In genomic region chr15:96366176-96366963, GRCm38 (mm10) we compare ENCODE assay signal across 19 mouse cellular contexts.
DNase-seq lines count a peak whose midpoint lies in the region; ATAC-seq and TF ChIP-seq lines count a peak whose summit lies in the region.
"Had no signal": no experiment of that assay in that cellular context is flagged by ENCODE, and none has a peak within 500 bp of the region (broad histone marks: within the 10 kb centered on the region; RNA-seq: fewer than 3 reads in every experiment).

No protein-coding gene starts in this region.

- in situ Hi-C loops in Patski (cut with MboI; ENCODE audit: low pct_unique_long_range_greater_than_20kb): no loop called here

- 63% methylated on average over 11 of the region's 11 CpGs for WGBS in heart, postnatal 0 days

- H3K27ac ChIP-seq in heart, postnatal 0 days (ENCODE audit: low read depth): no peak overlapping the region
- H3K27ac ChIP-seq: embryonic facial prominence, embryonic 13.5 days; heart, embryonic 10.5 days; hindbrain, embryonic 10.5 days; hindbrain, embryonic 14.5 days; intestine, embryonic 15.5 days had no signal

- H3K36me3 ChIP-seq in heart, postnatal 0 days (replicated peaks; ENCODE audit: control insufficient read depth, insufficient read depth, low read length): peaks cover 91% of the 10 kb centered on the region

- TF ChIP-seq EP300 in heart, postnatal 0 days (IDR thresholded peaks at IDR 0.05; ENCODE audit: low read depth): no peak

- intact Hi-C loops in heart, postnatal 10 days (cut with DNase I): no loop called here
- intact Hi-C loops in left cerebral cortex, postnatal 36 days (cut with DNase I): no loop called here

- no peak for TF ChIP-seq CTCF in heart, postnatal 0 days (IDR thresholded peaks at IDR 0.05; ENCODE audit: low read depth)
- no peak for TF ChIP-seq CTCF in Patski (IDR thresholded peaks at IDR 0.05)

- DNase-seq in adrenal gland, adult 2 months: peak; percentile 61
- no peak for DNase-seq in adrenal gland, postnatal 25 days
- no peak for DNase-seq in heart, postnatal 0 days (ENCODE audit: low spot score)
- no peak for DNase-seq in heart, postnatal 10 days
- no peak for DNase-seq in Patski (ENCODE audit: low read depth, low spot score)
- DNase-seq in cerebellum, postnatal 36 days: no peak
- DNase-seq in left cerebral cortex, postnatal 36 days (ENCODE audit: low spot score in 2 of 2): no peak
- DNase-seq: cerebellum, adult 11-12 months; cerebellum, adult 9-10 months; cerebellum, postnatal 25 days; heart, adult 18-20 months; kidney, adult 18-20 months had no signal

- H3K4me2 ChIP-seq in heart, postnatal 0 days (ENCODE audit: low read depth, low read length): no peak overlapping the region
- H3K4me2 ChIP-seq: embryonic facial prominence, embryonic 13.5 days; hindbrain, embryonic 14.5 days; intestine, embryonic 15.5 days had no signal

- POLR2A ChIA-PET in Patski (lab: Charles Lee): interaction anchor here (0.8 kb wide), 1 partner anchor 83 kb away, joined by 5 read pairs; no protein-coding TSS in a partner anchor

- no peaks in the 10 kb centered on the region for H3K27me3 ChIP-seq in heart, postnatal 0 days (ENCODE audit: control insufficient read depth, insufficient read depth, low read length)
- no peaks in the 10 kb centered on the region for H3K27me3 ChIP-seq in Patski
- H3K27me3 ChIP-seq: CH12.LX; embryonic facial prominence, embryonic 13.5 days; intestine, embryonic 15.5 days had no signal

- CTCF ChIA-PET in Patski (lab: Charles Lee): interaction anchor here (0.8 to 2.3 kb wide), 3 partner anchors 15 to 36 kb away, joined by 3 to 6 read pairs (median 5); no protein-coding TSS in a partner anchor

- H3K9ac ChIP-seq in heart, postnatal 0 days (replicated peaks; ENCODE audit: low read depth, low read length): no peak overlapping the region
- H3K9ac ChIP-seq: embryonic facial prominence, embryonic 13.5 days; hindbrain, embryonic 14.5 days; intestine, embryonic 15.5 days had no signal

- no peak overlapping the region for H3K4me3 ChIP-seq in heart, postnatal 0 days (ENCODE audit: low read depth, low read length)
- H3K4me3 ChIP-seq: embryonic facial prominence, embryonic 13.5 days; heart, embryonic 10.5 days; hindbrain, embryonic 10.5 days; intestine, embryonic 15.5 days had no signal

- H3K4me1 ChIP-seq in heart, postnatal 0 days (ENCODE audit: control insufficient read depth, insufficient read depth): no peaks in the 10 kb centered on the region
- H3K4me1 ChIP-seq: embryonic facial prominence, embryonic 13.5 days; heart, embryonic 10.5 days; hindbrain, embryonic 10.5 days; intestine, embryonic 15.5 days had no signal

- peak; percentile 41; the same call in 1 of the 2 replicates for ATAC-seq in heart, postnatal 0 days (ENCODE audit: insufficient read depth, low read depth)
- ATAC-seq in Patski: peak; percentile 60
- ATAC-seq: forebrain, embryonic 14.5 days; intestine, embryonic 15.5 days had no signal

- H3K9me3 ChIP-seq in heart, postnatal 0 days (replicated peaks; ENCODE audit: control insufficient read depth, low read length): no peaks in the 10 kb centered on the region
- H3K9me3 ChIP-seq: embryonic facial prominence, embryonic 13.5 days; heart, embryonic 10.5 days; hindbrain, embryonic 10.5 days; intestine, embryonic 15.5 days had no signal
